Mouse (Mus musculus) mouse trophoblast stem cell (cell line): Measurements from ENCODE around the gene Epha8.

ENCODE experiments used
- in situ Hi-C, 2 experiments: fragments of 300-500 bp; cut with MseI, MboI; formaldehyde crosslinking; loops; 2 replicates in 1 of 2; 3 replicates in 1 of 2; pipeline ENCODE4 v1.15.1; 2025

Gene Epha8

DNA sequence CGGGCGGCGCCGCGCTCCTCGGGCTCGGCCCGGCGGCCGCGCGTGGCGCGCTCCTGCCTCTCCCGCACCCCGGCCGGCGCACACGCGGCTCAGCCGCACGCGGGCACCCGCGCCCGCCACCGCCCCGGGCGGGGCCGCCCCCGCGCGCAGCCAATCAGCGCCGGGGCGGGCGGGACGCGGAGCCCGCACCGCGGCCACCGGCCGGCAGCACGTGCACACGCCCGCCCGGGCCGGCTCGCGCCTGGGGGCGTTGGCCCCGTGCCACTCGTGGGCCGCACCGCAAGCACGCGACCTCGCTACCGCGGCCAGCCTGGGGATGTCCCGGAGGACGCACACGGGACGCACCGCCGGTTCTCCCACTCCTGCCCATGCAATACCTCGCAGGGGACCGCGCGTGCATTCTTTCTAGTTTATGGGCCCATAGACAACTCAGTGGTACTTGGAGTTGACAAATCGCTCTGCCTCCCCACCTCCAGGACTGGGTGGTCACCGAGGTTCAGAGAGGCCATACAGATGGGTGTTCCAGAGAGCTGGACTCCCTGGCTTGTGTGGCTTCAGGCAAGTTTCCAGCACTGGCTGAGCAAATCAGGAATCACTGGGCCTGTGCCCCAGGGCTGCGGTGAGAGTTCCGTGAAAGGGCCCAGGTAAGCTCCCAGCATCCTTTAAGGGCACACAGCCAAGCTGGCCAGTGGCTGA lies at the start of gene Epha8:
TSS of gene Epha8 (minus strand) at position 66 of the 696 bp plus-strand sequence.
- in situ Hi-C loops, result no loop called here

- in situ Hi-C loops, result no loop called here
Observed at GRCm38 (mm10) chr4:137001825-137002224, 45.2 kb upstream of the Epha8 start.

DNA sequence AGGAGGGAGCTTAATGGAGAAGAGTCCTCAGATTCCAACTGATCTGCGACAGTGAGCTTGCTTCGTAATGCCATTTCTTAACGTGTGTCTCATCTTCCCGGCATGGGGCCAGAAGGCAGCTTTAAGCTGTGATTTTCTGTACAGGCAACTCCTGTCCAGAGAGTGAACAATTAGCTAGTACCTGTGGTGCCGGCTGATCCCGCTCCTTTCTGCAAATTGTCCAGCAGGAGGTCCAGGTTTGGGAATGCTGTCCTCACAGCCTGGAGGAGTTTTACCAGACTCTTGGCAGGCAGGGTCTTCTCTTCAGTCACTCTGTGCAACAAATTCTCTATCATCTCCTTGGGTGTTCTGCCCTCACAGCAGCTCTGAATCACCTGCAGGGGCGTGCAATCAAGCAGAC lies 44.4 kb upstream of the Epha8 start:
- in situ Hi-C loops, result no loop called here

DNA sequence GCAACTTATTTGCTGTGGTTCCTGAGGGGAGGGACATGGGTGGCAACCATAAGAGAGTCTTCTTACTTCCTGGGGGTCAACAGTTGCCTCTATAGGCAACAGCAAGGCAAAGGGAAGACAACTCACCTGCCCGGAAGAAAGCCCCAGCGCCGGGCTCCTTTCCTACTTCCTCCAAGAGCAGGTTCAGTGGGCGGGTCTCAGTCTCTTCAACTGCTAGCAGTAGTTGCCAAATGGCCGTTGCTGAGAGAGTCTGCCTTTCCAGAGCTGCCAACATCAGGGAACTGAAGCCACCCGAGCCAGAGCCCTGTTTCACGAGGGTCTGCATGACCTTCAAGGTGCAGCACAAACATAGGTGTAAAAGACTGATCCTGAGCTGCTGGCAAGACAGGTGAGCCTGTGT lies 41.8 kb upstream of the Epha8 start:
- in situ Hi-C loops, result no loop called here

- in situ Hi-C loops, result no loop called here
Observed at GRCm38 (mm10) chr4:136997723-136998345, 41.2 kb upstream of the Epha8 start.

- in situ Hi-C loops, result no loop called here
Observed at GRCm38 (mm10) chr4:136996933-136997332, 40.3 kb upstream of the Epha8 start.

- in situ Hi-C loops, result no loop called here
Observed at GRCm38 (mm10) chr4:136995361-136995760, 38.7 kb upstream of the Epha8 start.

DNA sequence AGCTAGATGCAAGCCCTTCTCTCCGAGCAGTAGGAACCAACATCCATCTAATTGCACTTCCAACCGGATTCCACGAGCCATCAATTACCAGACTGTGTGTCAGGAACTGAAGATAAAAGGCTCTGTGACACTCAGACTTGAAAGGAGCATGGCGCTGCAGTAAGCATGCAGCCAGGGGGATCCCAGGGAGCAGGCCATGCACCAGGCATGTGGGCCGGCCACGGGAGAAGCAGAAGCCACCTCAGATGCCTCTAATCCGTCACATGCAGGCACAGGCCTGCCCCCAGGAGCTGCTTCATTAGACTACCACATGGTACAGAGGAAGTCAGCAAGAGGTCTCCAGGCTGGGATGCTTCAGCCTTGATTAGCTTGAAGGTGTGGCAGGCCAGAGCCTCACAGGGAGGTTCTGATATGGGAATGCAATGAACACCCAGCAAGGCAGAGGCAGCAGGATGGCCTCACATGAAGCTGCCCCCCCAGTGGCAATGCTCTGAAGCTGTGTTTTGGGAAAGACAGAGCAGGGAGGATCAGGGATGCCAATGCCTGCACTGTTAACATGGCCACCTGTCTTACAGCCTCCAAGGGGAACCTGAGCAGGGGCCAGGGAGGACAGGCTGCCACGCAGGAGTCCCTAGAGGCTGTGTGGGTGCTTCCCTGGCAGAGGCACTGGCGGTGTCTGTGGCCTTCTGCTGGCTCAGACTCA lies 25.5 kb upstream of the Epha8 start:
- in situ Hi-C loops, result no loop called here

DNA sequence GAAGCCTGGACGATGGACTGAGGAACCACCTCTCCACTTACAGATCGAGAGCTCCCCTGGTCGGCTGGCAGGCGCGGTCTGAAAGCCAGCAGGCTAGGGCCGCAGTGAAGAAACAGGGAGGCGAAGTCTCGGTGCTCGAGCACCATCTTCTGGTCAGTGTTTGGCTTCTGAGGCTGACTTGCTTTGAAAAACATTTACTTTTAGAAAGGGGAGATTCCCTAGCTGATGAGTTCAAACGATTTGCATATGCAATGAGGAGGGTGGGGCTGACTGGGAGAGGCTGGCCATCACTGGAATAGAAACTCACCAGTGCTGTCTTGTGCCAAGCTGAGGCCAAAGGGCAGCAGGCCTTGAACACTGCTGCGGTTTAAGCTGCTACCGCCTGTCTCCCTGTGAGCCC lies 24.7 kb upstream of the Epha8 start:
- in situ Hi-C loops, result no loop called here

- in situ Hi-C loops, result no loop called here
Observed at GRCm38 (mm10) chr4:136980921-136981320, 24.3 kb upstream of the Epha8 start.

- in situ Hi-C loops, result no loop called here
Observed at GRCm38 (mm10) chr4:136977244-136977643, 20.6 kb upstream of the Epha8 start.

DNA sequence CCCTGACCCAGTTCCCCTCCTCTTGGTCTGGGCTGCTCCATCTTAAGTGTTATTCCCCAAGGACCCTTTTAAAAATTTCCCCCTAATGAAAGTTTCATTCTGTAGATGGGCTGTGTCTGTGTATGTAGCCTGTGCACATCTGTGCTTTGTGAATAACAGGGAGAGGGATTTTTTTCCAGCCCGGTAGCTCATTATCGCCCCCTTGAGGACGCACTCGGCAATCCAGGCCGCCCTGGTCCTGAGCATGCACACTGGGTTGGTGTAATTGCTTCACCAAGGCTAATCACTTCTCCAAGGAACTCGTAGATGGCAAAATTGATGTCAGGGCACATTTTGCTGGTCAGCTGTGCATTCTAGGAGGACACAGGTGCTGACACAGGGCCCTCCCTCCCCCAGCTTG lies 14.3 kb upstream of the Epha8 start:
- in situ Hi-C loops, result no loop called here

- in situ Hi-C loops, result no loop called here
Observed at GRCm38 (mm10) chr4:136969503-136970276, 13.1 kb upstream of the Epha8 start.

DNA sequence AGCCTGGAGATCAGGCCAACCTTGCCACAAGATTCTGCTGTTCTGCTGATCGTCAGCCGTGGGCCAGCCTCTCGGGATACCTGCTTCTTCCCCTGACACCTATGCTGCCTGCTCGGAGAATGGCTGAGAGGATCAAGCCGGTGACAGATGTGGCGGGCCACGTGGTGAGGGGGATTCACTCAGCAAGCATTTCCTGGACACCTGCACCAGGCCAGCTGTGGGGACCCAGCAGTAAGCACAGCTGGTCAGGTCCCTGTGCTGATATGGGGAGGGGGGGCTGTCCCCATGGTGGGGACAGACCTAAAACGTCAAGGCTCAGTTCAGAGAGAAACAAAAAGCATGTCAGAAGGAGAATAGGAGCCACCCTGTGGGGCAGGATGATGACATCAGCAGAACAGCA lies 12.5 kb upstream of the Epha8 start:
- in situ Hi-C loops, result no loop called here

- in situ Hi-C loops, result no loop called here
Observed at GRCm38 (mm10) chr4:136967511-136967910, 10.9 kb upstream of the Epha8 start.

GRCm38 (mm10) chr4:136966493-136967390 lies 10.1 kb upstream of the Epha8 start:
- in situ Hi-C loops, result no loop called here

GRCm38 (mm10) chr4:136964990-136965421 lies 8.4 kb upstream of the Epha8 start:
- in situ Hi-C loops, result no loop called here

GRCm38 (mm10) chr4:136962447-136962846 lies 5.8 kb upstream of the Epha8 start:
- in situ Hi-C loops, result no loop called here

DNA sequence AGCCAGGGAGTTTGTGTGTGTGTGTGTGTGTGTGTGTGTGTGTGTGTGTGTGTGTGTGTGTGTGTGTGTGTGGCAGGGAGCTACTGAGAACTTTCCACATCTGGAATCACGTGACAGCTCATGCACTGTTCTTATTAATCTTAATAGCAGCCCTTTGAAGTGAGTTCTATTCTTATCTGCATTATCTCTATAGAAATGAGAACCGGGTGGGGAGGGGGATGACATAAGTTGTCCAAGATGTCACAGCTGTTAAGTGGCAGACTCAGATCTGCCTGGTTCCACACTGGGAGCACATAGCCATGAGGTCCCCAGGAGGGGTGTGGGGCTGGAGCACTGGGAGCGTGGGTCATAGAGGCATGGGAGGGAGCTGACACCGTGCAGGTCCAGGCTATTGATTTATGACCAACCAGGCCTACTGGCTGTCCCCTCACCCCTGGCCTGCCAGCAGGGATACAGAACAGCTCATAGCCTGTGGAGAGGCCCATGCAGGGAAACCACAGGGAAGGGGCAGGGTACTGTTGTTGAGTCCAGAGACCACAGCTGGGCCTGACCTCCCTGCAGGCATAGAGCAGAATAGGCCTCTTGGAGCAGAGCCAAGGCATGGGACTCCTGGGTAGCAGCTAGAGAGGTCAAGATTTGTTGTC lies 5.1 kb upstream of the Epha8 start:
- in situ Hi-C loops, result no loop called here

GRCm38 (mm10) chr4:136960581-136960980 lies 4.0 kb upstream of the Epha8 start:
- in situ Hi-C loops, result no loop called here

GRCm38 (mm10) chr4:136960068-136960467 lies 3.5 kb upstream of the Epha8 start:
- in situ Hi-C loops, result no loop called here
